Mouse (Mus musculus) forebrain, embryonic 13.5 days (tissue): ENCODE measurements at regions not wholly inside any gene's neighbourhood (a gene's known extent, or its start where the extent isn't known, plus 50 kb on each side); places are given as distances from the start of the nearest gene placed in this dataset.

Experiments used
- ATAC-seq: fragments of 200-750 bp; cut with Nextera tagmentation; 2 replicates; pipeline ENCODE4 v1.8.0; 2017
- H3K27ac ChIP-seq: fragments of 300-500 bp; sonication (generic); 2 replicates; pipeline ENCODE4 v1.5.1; 2015; ENCODE audit warnings: inconsistent platforms, mild to moderate bottlenecking, moderate library complexity
- H3K27me3 ChIP-seq: fragments of 300-500 bp; sonication (generic); 2 replicates; pipeline ENCODE4 v1.6.1; 2015; ENCODE audit warnings: mild to moderate bottlenecking, inconsistent platforms
- H3K36me3 ChIP-seq: fragments of 300-500 bp; sonication (generic); 2 replicates; pipeline ENCODE4 v1.6.1; 2015; ENCODE audit warnings: mild to moderate bottlenecking, inconsistent platforms; ENCODE audit not compliant: poor library complexity, severe bottlenecking
- H3K4me1 ChIP-seq: fragments of 300-500 bp; sonication (generic); 2 replicates; pipeline ENCODE4 v1.6.1; 2015; ENCODE audit warnings: inconsistent platforms
- H3K4me2 ChIP-seq: fragments of 300-500 bp; sonication (generic); 2 replicates; pipeline ENCODE4 v1.6.1; 2015; ENCODE audit warnings: inconsistent platforms, mild to moderate bottlenecking, moderate library complexity
- H3K4me3 ChIP-seq: fragments of 300-500 bp; sonication (generic); 2 replicates; pipeline ENCODE4 v1.5.1; 2015; ENCODE audit warnings: mild to moderate bottlenecking, inconsistent platforms
- H3K9ac ChIP-seq: fragments of 300-500 bp; sonication (generic); 2 replicates; pipeline ENCODE4 v1.6.1; 2015; ENCODE audit warnings: mild to moderate bottlenecking, inconsistent platforms
- H3K9me3 ChIP-seq: fragments of 300-500 bp; sonication (generic); replicated peaks from 2 replicates; pipeline ENCODE4 v1.6.1; 2016; ENCODE audit warnings: inconsistent platforms
- WGBS: fragments of 180-500 bp; shearing (Covaris S2); methylation state at CpG from one replicate; pipeline ENCODE4 v1.1.7; 2015; 5-methylcytosine and 5-hydroxymethylcytosine counted together

- H3K27me3 ChIP-seq, result no peaks in the 10 kb centered on the region
- no peak overlapping the region for H3K4me3 ChIP-seq
- H3K4me2 ChIP-seq, result no peak overlapping the region
- no peak for ATAC-seq
- no peak overlapping the region for H3K9ac ChIP-seq
- H3K27ac ChIP-seq, result no peak overlapping the region
- no peaks in the 10 kb centered on the region for H3K36me3 ChIP-seq
- H3K9me3 ChIP-seq, result no peaks in the 10 kb centered on the region
- WGBS, result 75% methylated on average over 2 of the region's 2 CpGs
- H3K4me1 ChIP-seq, result no peaks in the 10 kb centered on the region
Observed at GRCm38 (mm10) chr1:57032407-57032806, 54.0 kb upstream of the Satb2 start.

GRCm38 (mm10) chr1:57033244-57033643 lies 54.8 kb upstream of the Satb2 start:
- Histone ChIP-seq H3K36me3 (no peaks in the 10 kb centered on the region), H3K4me1 (no peaks in the 10 kb centered on the region), H3K4me2 (no peak overlapping the region), H3K9me3 (no peaks in the 10 kb centered on the region), H3K4me3 (no peak overlapping the region), H3K27me3 (no peaks in the 10 kb centered on the region), H3K9ac (no peak overlapping the region), H3K27ac (no peak overlapping the region)
- WGBS, result 87% methylated on average over 2 of the region's 2 CpGs
- ATAC-seq, result no peak

GRCm38 (mm10) chr1:57034411-57034810 lies 56.0 kb upstream of the Satb2 start:
- no peak for ATAC-seq
- H3K4me2 ChIP-seq, result no peak overlapping the region
- no peak overlapping the region for H3K9ac ChIP-seq
- no peak overlapping the region for H3K27ac ChIP-seq
- WGBS, result 79% methylated on average over 6 of the region's 6 CpGs
- H3K27me3 ChIP-seq, result no peaks in the 10 kb centered on the region
- H3K9me3 ChIP-seq, result no peaks in the 10 kb centered on the region
- no peaks in the 10 kb centered on the region for H3K36me3 ChIP-seq
- H3K4me1 ChIP-seq, result no peaks in the 10 kb centered on the region
- H3K4me3 ChIP-seq, result no peak overlapping the region

- no peaks in the 10 kb centered on the region for H3K27me3 ChIP-seq
- H3K27ac ChIP-seq, result no peak overlapping the region
- no peaks in the 10 kb centered on the region for H3K36me3 ChIP-seq
- no peak overlapping the region for H3K9ac ChIP-seq
- no peak for ATAC-seq
- no peaks in the 10 kb centered on the region for H3K9me3 ChIP-seq
- H3K4me2 ChIP-seq, result no peak overlapping the region
- H3K4me3 ChIP-seq, result no peak overlapping the region
- H3K4me1 ChIP-seq, result peaks cover 7% of the 10 kb centered on the region
- WGBS, result 82% methylated on average over 3 of the region's 3 CpGs
Observed at GRCm38 (mm10) chr1:57036382-57036781, 57.9 kb upstream of the Satb2 start.

- Histone ChIP-seq H3K27ac (peak overlapping the region; percentile 61), H3K36me3 (no peaks in the 10 kb centered on the region), H3K9ac (no peak overlapping the region), H3K4me2 (no peak overlapping the region), H3K27me3 (no peaks in the 10 kb centered on the region), H3K4me3 (no peak overlapping the region), H3K9me3 (no peaks in the 10 kb centered on the region), H3K4me1 (peaks cover 7% of the 10 kb centered on the region)
- WGBS, result 48% methylated on average over 8 of the region's 8 CpGs
- peak; percentile 92 for ATAC-seq
Observed at GRCm38 (mm10) chr1:57040201-57040600, 61.8 kb upstream of the Satb2 start.

- Histone ChIP-seq H3K27ac (no peak overlapping the region), H3K9ac (no peak overlapping the region), H3K4me1 (peaks cover 7% of the 10 kb centered on the region), H3K36me3 (no peaks in the 10 kb centered on the region), H3K4me3 (no peak overlapping the region), H3K4me2 (no peak overlapping the region), H3K27me3 (no peaks in the 10 kb centered on the region), H3K9me3 (no peaks in the 10 kb centered on the region)
- ATAC-seq, result no peak
Observed at GRCm38 (mm10) chr1:57041578-57041977, 63.1 kb upstream of the Satb2 start.

- Histone ChIP-seq H3K9ac (no peak overlapping the region), H3K36me3 (no peaks in the 10 kb centered on the region), H3K4me2 (no peak overlapping the region), H3K27me3 (no peaks in the 10 kb centered on the region), H3K4me1 (no peaks in the 10 kb centered on the region), H3K27ac (no peak overlapping the region), H3K4me3 (no peak overlapping the region), H3K9me3 (no peaks in the 10 kb centered on the region)
- WGBS, result 79% methylated on average over 4 of the region's 4 CpGs
- ATAC-seq, result no peak
Observed at GRCm38 (mm10) chr1:57053836-57054235, 75.4 kb upstream of the Satb2 start.

GRCm38 (mm10) chr1:57055976-57056375 lies 77.5 kb upstream of the Satb2 start:
- Histone ChIP-seq H3K36me3 (no peaks in the 10 kb centered on the region), H3K27me3 (no peaks in the 10 kb centered on the region), H3K4me2 (no peak overlapping the region), H3K27ac (no peak overlapping the region), H3K4me3 (no peak overlapping the region), H3K9me3 (no peaks in the 10 kb centered on the region), H3K4me1 (no peaks in the 10 kb centered on the region), H3K9ac (no peak overlapping the region)
- no peak for ATAC-seq
- 85% methylated on average over 9 of the region's 9 CpGs for WGBS

GRCm38 (mm10) chr1:57059216-57059615 lies 80.8 kb upstream of the Satb2 start:
- WGBS, result 28% methylated on average over 3 of the region's 3 CpGs

GRCm38 (mm10) chr1:57075221-57075620 lies 96.8 kb upstream of the Satb2 start:
- H3K27me3 ChIP-seq, result no peaks in the 10 kb centered on the region
- H3K4me3 ChIP-seq, result no peak overlapping the region
- H3K27ac ChIP-seq, result no peak overlapping the region
- no peaks in the 10 kb centered on the region for H3K9me3 ChIP-seq
- no peak overlapping the region for H3K4me2 ChIP-seq
- 86% methylated on average over 3 of the region's 3 CpGs for WGBS
- H3K4me1 ChIP-seq, result no peaks in the 10 kb centered on the region
- no peak overlapping the region for H3K9ac ChIP-seq
- H3K36me3 ChIP-seq, result no peaks in the 10 kb centered on the region
- no peak for ATAC-seq

More at GRCm38 (mm10) chr1:57059216-57059615, 80.8 kb upstream of the Satb2 start:
- no peaks in the 10 kb centered on the region for H3K9me3 ChIP-seq
- no peaks in the 10 kb centered on the region for H3K36me3 ChIP-seq
- no peak overlapping the region for H3K9ac ChIP-seq
- H3K4me3 ChIP-seq, result no peak overlapping the region
- no peak for ATAC-seq
- no peaks in the 10 kb centered on the region for H3K27me3 ChIP-seq
- no peaks in the 10 kb centered on the region for H3K4me1 ChIP-seq
- H3K27ac ChIP-seq, result no peak overlapping the region
- no peak overlapping the region for H3K4me2 ChIP-seq

- H3K9ac ChIP-seq, result no peak overlapping the region
- no peak overlapping the region for H3K27ac ChIP-seq
- 68% methylated on average over 8 of the region's 8 CpGs for WGBS
- no peak overlapping the region for H3K4me2 ChIP-seq
- ATAC-seq, result no peak
- no peaks in the 10 kb centered on the region for H3K27me3 ChIP-seq
- H3K36me3 ChIP-seq, result no peaks in the 10 kb centered on the region
- no peaks in the 10 kb centered on the region for H3K4me1 ChIP-seq
- no peaks in the 10 kb centered on the region for H3K9me3 ChIP-seq
- no peak overlapping the region for H3K4me3 ChIP-seq
Observed at GRCm38 (mm10) chr1:57076696-57077095, 98.2 kb upstream of the Satb2 start.

- H3K36me3 ChIP-seq, result no peaks in the 10 kb centered on the region
- no peak overlapping the region for H3K4me3 ChIP-seq
- H3K9me3 ChIP-seq, result no peaks in the 10 kb centered on the region
- no peak for ATAC-seq
- no peak overlapping the region for H3K9ac ChIP-seq
- WGBS, result 82% methylated on average over 4 of the region's 4 CpGs
- H3K27me3 ChIP-seq, result no peaks in the 10 kb centered on the region
- no peak overlapping the region for H3K4me2 ChIP-seq
- peaks cover 14% of the 10 kb centered on the region for H3K4me1 ChIP-seq
- no peak overlapping the region for H3K27ac ChIP-seq
Observed at GRCm38 (mm10) chr1:57080306-57080705, 101.9 kb upstream of the Satb2 start.

GRCm38 (mm10) chr1:57083134-57083533 lies 104.7 kb upstream of the Satb2 start:
- peaks cover 14% of the 10 kb centered on the region for H3K4me1 ChIP-seq
- no peaks in the 10 kb centered on the region for H3K27me3 ChIP-seq
- ATAC-seq, result peak; percentile 87
- no peak overlapping the region for H3K9ac ChIP-seq
- peak overlapping the region; percentile 48 for H3K4me2 ChIP-seq
- H3K4me3 ChIP-seq, result peak overlapping the region; percentile 6; the same call in 1 of the 2 replicates
- no peaks in the 10 kb centered on the region for H3K9me3 ChIP-seq
- H3K36me3 ChIP-seq, result no peaks in the 10 kb centered on the region
- WGBS, result 11% methylated on average over 17 of the region's 17 CpGs
- no peak overlapping the region for H3K27ac ChIP-seq
